Mouse (Mus musculus): ENCODE results near the gene Dctn1.

- TF ChIP-seq CTCF (IDR thresholded peaks at IDR 0.05; ENCODE audit: low read depth): no peak
- TF ChIP-seq EP300 (IDR thresholded peaks at IDR 0.05; ENCODE audit: low read depth): no peak
Measured at GRCm38 (mm10) chr6:83245134-83245533, 79.4 kb downstream of the Dctn1 start.

Data from liver, embryonic 14.5 days (tissue).